In the genomic region with DNA sequence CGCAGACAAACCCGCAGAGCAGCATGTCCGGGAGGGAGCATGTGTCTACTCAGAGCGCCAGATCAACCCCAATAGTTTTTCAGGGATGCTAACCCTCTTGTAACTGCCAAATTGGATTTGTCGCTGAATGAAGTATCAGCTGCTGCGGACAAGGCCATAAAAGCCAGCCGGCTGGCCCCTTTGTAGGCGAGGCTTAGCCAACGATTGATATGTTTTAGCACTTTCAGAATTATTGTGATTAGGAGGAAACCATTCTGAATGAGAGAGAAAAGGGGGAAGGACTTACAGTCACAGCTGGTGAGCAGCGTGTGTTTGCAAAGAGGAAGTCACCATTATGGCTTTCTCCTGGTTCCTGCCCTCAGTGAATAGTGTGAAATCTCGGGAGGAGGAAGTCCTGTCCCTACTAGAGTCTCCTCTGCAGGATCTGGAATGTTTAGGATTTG, we compare ENCODE assay signal across 8 mouse cellular contexts.
DNase-seq lines count a peak whose midpoint lies in the region; ATAC-seq and TF ChIP-seq lines count a peak whose summit lies in the region.

No protein-coding gene starts in this region.

- peak overlapping the region; percentile 41 for H3K4me2 ChIP-seq in forebrain, embryonic 13.5 days
- H3K4me2 ChIP-seq in intestine, embryonic 16.5 days (ENCODE audit: low read depth, low read length) = peak overlapping the region; percentile 40

- 57% methylated on average over 11 of the region's 11 CpGs for WGBS in liver, adult 2 months
- 3% methylated on average over 11 of the region's 11 CpGs for WGBS in forebrain, embryonic 13.5 days
- WGBS in intestine, embryonic 16.5 days = 6% methylated on average over 11 of the region's 11 CpGs

- no peak for DNase-seq in liver, adult 2 months (ENCODE audit: extremely low read depth, low read depth, low spot score)
- no peak for DNase-seq in liver
- DNase-seq in T-cell, adult 2 months (ENCODE audit: low spot score) = no peak
- DNase-seq in layer of hippocampus, postnatal 14 days (ENCODE audit: low spot score in 2 of 2) = no peak

- no peak overlapping the region for H3K4me3 ChIP-seq in liver, adult 2 months (ENCODE audit: insufficient read depth, low read depth, low read length)
- H3K4me3 ChIP-seq in forebrain, embryonic 13.5 days = no peak overlapping the region
- H3K4me3 ChIP-seq in intestine, embryonic 16.5 days (ENCODE audit: low read length) = peak overlapping the region; percentile 25

- peak overlapping the region; percentile 79 for H3K27ac ChIP-seq in liver, adult 2 months (replicated peaks; ENCODE audit: insufficient read depth, low read depth, low read length)
- peak overlapping the region; percentile 89 for H3K27ac ChIP-seq in forebrain, embryonic 13.5 days
- H3K27ac ChIP-seq in intestine, embryonic 16.5 days (ENCODE audit: low read length) = peak overlapping the region; percentile 98

- TF ChIP-seq CTCF in liver, adult 2 months (IDR thresholded peaks at IDR 0.05; ENCODE audit: low read depth, low read length) = no peak

- no peaks in the 10 kb centered on the region for H3K36me3 ChIP-seq in liver, adult 2 months (ENCODE audit: control insufficient read depth, insufficient read depth, low read length)
- no peaks in the 10 kb centered on the region for H3K36me3 ChIP-seq in forebrain, embryonic 13.5 days (ENCODE audit: poor library complexity, severe bottlenecking)
- no peaks in the 10 kb centered on the region for H3K36me3 ChIP-seq in intestine, embryonic 16.5 days (ENCODE audit: control insufficient read depth, insufficient read depth, low read length)

- no peaks in the 10 kb centered on the region for H3K27me3 ChIP-seq in liver, adult 2 months (ENCODE audit: control insufficient read depth, insufficient read depth, low read length)
- no peaks in the 10 kb centered on the region for H3K27me3 ChIP-seq in forebrain, embryonic 13.5 days
- H3K27me3 ChIP-seq in intestine, embryonic 16.5 days (replicated peaks; ENCODE audit: control insufficient read depth, insufficient read depth, low read length) = no peaks in the 10 kb centered on the region

- H3K79me2 ChIP-seq in liver, adult 2 months (ENCODE audit: control insufficient read depth, insufficient read depth, low read length) = peaks cover under 1% of the 10 kb centered on the region; the same call in 1 of the 2 replicates

- peak; percentile 39 for ATAC-seq in forebrain, embryonic 13.5 days
- peak; percentile 27 for ATAC-seq in intestine, embryonic 16.5 days
- peak; percentile 24; the same call in 1 of the 2 replicates for ATAC-seq in neutrophil, adult 5-6 weeks (ENCODE audit: extremely low read depth, insufficient number of reproducible peaks, low FRiP score, poor library complexity, severe bottlenecking)
- no peak for ATAC-seq in erythroblast, adult 5-6 weeks (replicated peaks; ENCODE audit: low FRiP score, poor library complexity, severe bottlenecking)

- H3K9me3 ChIP-seq in forebrain, embryonic 13.5 days (replicated peaks) = no peaks in the 10 kb centered on the region
- H3K9me3 ChIP-seq in intestine, embryonic 16.5 days (ENCODE audit: control insufficient read depth, low read length) = no peaks in the 10 kb centered on the region

- no peak for TF ChIP-seq POLR2A in liver, adult 2 months (IDR thresholded peaks at IDR 0.05; ENCODE audit: extremely low read depth, insufficient read depth, low read length)

- H3K9ac ChIP-seq in liver, adult 2 months (ENCODE audit: low read depth, low read length) = no peak overlapping the region
- H3K9ac ChIP-seq in forebrain, embryonic 13.5 days = peak overlapping the region; percentile 17
- H3K9ac ChIP-seq in intestine, embryonic 16.5 days (ENCODE audit: low read depth, low read length) = peak overlapping the region; percentile 46; the same call in 1 of the 2 replicates

- H3K4me1 ChIP-seq in liver, adult 2 months (ENCODE audit: control insufficient read depth, insufficient read depth, low read length) = peaks cover 30% of the 10 kb centered on the region
- H3K4me1 ChIP-seq in forebrain, embryonic 13.5 days = peaks cover 76% of the 10 kb centered on the region
- H3K4me1 ChIP-seq in intestine, embryonic 16.5 days (ENCODE audit: control insufficient read depth, insufficient read depth, low read length) = peaks cover 55% of the 10 kb centered on the region
